Mouse (Mus musculus): ENCODE data around the gene Ccdc65. TPM values are rescaled to one million over a fixed set of nuclear protein-coding genes. Genes with fewer than 3 reads are reported as not detected.
"Not testable (repeated sequence)": the region's sequence is repeated elsewhere in the genome, so short reads cannot be mapped to it uniquely, and the experiment has no call there.

The Ccdc65 gene
- total RNA-seq, 2 experiments from 2014 or later, result 11.2 TPM

DNA sequence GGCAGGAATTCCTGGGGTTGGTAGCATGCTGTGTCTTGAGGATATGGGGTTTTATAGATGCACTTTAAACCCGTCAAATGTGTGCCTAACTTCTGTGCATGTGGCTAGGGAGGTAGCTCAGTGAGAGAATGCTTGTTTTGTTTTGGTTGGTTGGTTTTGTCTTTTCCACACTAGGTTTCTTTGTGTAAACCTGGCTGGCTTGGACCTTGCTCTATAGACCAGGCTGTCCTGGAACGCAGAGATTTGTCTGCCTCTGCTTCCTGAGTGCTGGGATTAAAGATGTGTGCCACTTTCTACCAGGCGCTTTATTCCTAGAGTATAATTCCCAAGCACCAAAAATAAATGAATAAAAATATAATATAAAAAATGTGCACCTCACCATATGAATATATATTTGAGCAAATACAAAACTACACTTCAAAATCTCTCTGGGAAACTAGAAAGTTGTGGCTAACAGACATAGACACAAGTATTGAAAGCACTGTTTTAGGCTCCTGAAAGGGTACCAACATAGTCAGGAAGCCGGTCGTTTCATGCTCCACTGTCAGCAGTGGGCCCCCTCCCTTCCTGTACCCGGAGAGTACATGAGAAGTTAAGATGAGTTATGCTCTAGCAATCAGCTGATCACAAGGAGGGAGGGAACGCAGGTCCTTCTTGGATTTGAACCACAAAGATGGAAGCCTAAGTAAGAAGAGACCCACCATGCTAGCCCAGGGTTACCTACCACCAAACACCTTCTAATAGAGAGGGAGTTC is 22.0 kb downstream of the Ccdc65 start:
- intact Hi-C loops (cut with DNase I), result no loop called here
- Histone ChIP-seq H3K4me3 (no peak overlapping the region), H3K27ac (no peak overlapping the region)
- no peak for TF ChIP-seq CTCF (IDR thresholded peaks at IDR 0.05)
- DNase-seq (ENCODE audit: extremely low spot score in 1 of 2, low spot score in 2 of 2), result no peak

DNA sequence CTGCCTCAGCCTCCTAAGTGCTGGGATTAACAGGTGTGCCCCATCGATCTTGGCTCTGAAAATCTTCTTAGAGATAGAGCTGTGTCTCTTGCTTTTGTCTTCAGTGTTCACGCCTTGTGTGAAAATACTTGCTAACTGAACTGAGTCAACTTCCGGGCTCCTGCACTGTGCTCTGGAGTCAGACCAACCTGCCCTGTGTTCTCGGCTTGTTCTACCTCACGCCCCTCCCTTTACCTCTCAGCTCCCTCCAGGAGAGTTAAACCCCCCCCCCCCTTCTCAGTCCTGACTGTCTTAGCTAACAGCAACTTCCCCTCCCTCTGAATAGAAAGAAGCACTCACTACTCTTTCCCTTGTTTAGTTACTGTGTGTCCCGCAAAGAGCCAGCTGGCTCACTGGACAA is 22.8 kb downstream of the Ccdc65 start:
- no peak overlapping the region for H3K27ac ChIP-seq
- H3K4me3 ChIP-seq, result no peak overlapping the region
- intact Hi-C loops (cut with DNase I), result no loop called here
- no peak for TF ChIP-seq CTCF (IDR thresholded peaks at IDR 0.05)
- no peak for DNase-seq (ENCODE audit: extremely low spot score in 1 of 2, low spot score in 2 of 2)

DNA sequence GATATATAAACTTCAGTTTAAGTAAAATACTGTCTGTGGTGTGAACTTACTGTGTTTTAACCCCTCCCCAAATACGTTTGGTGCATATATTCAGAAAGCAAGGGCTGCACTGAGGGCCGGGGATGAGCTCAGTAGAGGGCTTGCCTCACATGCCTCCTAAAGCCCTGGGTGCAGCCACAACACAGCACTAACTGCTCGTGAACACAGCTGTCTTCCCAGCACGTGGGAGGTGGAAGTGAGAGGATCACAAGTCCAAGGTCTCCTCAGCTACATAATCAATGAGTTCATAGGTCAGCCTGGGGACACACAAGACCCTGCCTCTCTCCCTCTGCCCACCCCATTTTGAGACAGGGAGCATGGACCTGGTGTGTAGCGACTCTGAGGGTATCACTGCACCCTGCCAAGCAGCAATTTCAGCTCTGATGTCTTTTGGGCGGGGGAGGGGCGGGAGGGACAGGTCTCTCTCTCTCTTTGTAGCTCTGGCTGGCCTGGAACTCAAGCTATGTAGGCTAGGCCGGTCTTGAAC is 24.1 kb downstream of the Ccdc65 start:
- no peak overlapping the region for H3K4me3 ChIP-seq
- no peak overlapping the region for H3K27ac ChIP-seq
- no peak for TF ChIP-seq CTCF (IDR thresholded peaks at IDR 0.05)
- intact Hi-C loops (cut with DNase I), result no loop called here
- no peak for DNase-seq (ENCODE audit: extremely low spot score in 1 of 2, low spot score in 2 of 2)

DNA sequence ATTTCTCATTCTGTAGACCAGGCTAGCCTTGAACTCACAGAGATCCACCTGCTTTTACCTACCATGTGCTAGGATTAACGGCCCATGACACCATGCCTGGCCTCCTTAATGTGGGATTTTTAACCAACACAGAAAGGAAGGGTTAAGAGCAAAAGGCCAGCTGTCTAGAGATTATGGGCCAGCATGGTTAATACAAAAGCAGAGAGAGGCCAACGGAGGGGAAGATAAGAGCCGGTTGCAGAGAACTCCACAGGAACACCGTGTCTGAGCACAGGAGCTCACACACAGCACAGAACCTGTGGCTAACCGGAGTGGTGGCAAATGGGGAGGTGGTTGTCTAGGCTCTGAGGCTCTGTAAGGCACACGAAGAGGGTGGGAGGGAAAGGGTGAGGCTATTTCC is 25.4 kb downstream of the Ccdc65 start:
- intact Hi-C loops (cut with DNase I), result no loop called here
- TF ChIP-seq CTCF (IDR thresholded peaks at IDR 0.05), result no peak
- Histone ChIP-seq H3K4me3 (no peak overlapping the region), H3K27ac (no peak overlapping the region)
- no peak for DNase-seq (ENCODE audit: extremely low spot score in 1 of 2, low spot score in 2 of 2)

DNA sequence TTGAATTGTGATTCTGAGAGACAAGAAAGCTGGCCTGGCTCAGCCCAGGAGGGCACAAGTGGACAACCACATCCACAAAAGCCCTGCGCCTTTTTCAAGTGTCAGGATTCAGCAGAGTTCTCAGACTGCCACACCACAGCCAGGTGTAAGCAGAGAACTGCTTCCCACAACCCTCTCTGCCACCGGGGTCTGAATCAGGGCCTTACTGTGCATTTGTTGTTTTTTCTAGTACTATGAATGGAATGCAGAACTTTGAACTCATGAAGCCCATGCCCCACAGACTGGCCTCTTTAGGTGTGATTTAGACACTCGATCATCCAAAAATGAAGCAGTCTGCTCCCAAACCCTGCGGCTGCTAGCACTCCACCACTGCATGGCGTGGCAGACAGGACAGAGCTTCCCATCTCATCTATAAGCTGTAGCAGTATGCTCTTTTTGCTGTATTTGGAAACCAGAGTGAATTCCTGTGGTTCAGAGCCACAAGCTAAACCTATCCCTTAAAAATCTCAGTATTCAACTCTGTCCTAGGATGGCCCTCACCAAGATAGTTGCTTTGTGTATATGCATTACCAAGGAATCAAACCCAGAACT is 26.1 kb downstream of the Ccdc65 start:
- intact Hi-C loops (cut with DNase I), result no loop called here
- no peak overlapping the region for H3K27ac ChIP-seq
- no peak for DNase-seq (ENCODE audit: extremely low spot score in 1 of 2, low spot score in 2 of 2)
- no peak for TF ChIP-seq CTCF (IDR thresholded peaks at IDR 0.05)
- no peak overlapping the region for H3K4me3 ChIP-seq

DNA sequence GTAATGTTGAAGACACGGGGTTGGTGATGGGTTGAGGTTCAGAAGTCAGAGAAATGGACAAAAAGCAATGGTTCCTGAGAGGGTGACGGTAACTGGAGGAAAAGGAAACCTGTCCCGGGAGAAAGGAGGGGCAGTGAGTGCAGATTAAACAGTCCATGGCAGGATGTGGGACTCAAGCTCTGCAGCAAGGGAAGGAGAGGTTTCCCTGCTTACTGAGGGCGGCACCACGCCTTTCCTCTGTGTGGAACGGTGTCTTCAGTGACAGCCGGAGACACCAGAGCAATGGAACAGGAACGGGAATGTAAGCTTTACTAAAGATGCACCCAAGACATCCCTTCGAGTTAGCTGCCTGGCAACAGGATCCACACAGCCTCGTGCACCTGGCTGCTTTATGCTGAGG is 28.5 kb downstream of the Ccdc65 start:
- no peak for DNase-seq (ENCODE audit: extremely low spot score in 1 of 2, low spot score in 2 of 2)
- intact Hi-C loops (cut with DNase I), result no loop called here
- Histone ChIP-seq H3K4me3 (no peak overlapping the region), H3K27ac (no peak overlapping the region)
- no peak for TF ChIP-seq CTCF (IDR thresholded peaks at IDR 0.05)

DNA sequence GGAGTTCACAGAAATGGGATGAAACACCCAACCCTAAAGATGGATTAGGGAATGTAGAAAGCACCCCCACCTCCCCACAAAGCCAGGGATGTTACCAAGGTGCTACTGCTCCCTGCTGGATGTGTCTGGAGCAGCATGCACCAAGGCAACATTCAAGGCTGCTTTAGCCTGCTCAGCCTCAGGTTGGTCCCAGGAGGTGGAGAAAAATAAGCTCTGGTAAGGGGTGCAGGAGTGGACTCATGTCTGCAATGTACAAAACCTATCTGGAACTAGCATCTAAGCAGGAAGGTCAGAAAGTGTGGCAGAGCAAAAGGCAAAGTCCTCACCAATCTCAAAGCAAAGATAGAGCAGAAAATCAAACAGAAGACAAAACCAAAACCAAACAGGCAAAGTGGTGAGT is 29.9 kb downstream of the Ccdc65 start:
- intact Hi-C loops (cut with DNase I), result no loop called here
- peak; percentile 28 to 46 for DNase-seq (ENCODE audit: extremely low spot score in 1 of 2, low spot score in 2 of 2)
- TF ChIP-seq CTCF (IDR thresholded peaks at IDR 0.05), result peak; percentile 73
- Histone ChIP-seq H3K4me3 (no peak overlapping the region), H3K27ac (no peak overlapping the region)

DNA sequence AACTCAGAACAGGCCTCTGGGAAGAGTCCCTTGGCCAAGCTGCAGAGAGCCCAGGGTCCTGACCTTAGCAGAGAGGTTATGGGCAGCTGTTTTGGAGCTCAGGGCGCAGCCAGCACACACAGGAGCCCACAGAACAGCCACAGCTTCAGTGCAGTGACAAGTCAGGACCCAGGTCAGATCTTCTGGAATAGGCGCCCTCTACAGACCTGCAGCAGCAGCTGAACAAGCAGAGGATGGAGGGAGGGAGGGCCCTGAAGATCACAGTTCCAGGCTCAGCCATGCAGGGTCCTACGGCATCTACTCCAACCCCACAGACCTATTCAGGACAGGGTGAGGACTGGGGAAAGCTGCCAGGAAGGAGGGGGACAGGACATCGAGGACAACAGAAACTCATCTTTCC is 30.8 kb downstream of the Ccdc65 start:
- no peak overlapping the region for H3K4me3 ChIP-seq
- no peak for DNase-seq (ENCODE audit: extremely low spot score in 1 of 2, low spot score in 2 of 2)

DNA sequence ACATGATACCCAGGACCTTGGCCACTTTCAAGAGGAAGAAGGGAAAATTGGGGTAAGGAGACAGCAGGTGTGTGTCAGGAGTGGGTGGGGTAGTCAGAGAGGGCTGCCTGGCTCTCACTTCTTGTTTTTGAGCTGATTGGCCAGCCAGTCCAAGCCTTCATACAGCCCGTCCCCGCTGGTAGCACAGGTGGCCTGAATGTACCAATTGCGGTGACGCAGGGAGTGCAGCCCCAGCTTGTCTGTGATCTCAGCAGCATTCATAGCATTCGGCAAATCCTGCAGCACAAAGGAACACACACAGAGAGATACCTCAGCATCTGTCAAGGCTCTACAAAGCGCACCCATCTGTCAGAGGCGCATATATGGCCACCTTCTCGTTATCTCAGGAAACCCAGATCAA is 32.2 kb downstream of the Ccdc65 start:
- DNase-seq (ENCODE audit: extremely low spot score in 1 of 2, low spot score in 2 of 2), result no peak
- no peak for TF ChIP-seq CTCF (IDR thresholded peaks at IDR 0.05)
- intact Hi-C loops (cut with DNase I), result no loop called here
- Histone ChIP-seq H3K4me3 (no peak overlapping the region), H3K27ac (no peak overlapping the region)

More for the DNA sequence above, 30.8 kb downstream of the Ccdc65 start:
- intact Hi-C loops (cut with DNase I), result no loop called here
- TF ChIP-seq CTCF (IDR thresholded peaks at IDR 0.05), result no peak; the same call in none of the 2 replicates
- H3K27ac ChIP-seq, result no peak overlapping the region

DNA sequence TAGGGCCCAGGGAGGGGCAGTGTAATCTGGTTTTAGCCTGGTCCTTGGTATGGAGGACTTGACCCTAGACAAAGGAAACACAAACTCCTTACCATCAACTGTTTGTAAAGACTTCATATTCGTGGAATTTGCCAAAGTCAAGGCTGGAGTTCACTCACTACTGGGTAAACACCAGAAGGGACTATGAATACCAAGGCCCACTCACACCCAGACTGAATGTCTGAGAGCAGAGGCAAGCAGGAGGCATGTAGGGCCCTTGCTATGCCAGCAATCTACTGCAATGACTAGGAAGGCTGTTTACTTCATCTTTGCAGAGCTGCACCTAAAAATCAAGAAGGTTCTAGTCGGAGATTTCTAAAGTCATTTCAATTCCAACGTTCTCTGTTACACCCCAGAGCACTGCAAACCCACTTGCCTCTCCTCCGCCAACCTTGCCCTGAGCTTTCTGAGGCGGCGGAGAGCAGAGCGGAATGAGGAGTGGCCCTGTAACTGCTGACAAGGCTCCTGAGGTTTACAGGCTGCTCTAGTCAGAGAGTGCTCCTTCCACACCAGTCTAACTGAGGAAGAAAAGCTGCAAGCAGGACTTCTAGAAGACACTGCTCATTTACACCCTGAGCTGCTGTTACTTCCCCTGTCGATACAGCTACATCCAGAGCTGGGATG is 34.9 kb downstream of the Ccdc65 start:
- TF ChIP-seq CTCF (IDR thresholded peaks at IDR 0.05), result no peak
- Histone ChIP-seq H3K4me3 (no peak overlapping the region), H3K27ac (0 out of 2 replicates have a peak overlapping the region, but pooled peaks have one; percentile 8)
- intact Hi-C loops (cut with DNase I), result no loop called here
- no peak for DNase-seq (ENCODE audit: extremely low spot score in 1 of 2, low spot score in 2 of 2)

DNA sequence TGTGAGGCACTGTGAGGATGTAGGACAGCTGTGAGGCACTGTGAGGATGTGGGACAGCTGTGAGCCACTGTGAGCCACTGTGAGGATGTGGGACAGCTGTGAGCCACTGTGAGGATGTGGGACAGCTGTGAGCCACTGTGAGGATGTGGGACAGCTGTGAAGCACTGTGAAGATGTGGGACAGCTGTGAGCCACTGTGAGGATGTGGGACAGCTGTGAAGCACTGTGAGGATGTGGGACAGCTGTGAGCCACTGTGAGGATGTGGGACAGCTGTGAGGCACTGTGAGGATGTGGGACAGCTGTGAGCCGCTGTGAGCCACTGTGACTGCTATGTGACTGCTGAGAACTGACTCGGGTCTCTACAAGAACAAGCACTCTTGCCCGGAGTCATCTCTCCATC is 35.9 kb downstream of the Ccdc65 start:
- DNase-seq (ENCODE audit: extremely low spot score in 1 of 2, low spot score in 2 of 2); intact Hi-C loops (cut with DNase I); H3K27ac ChIP-seq; H3K4me3 ChIP-seq: not testable (repeated sequence)

DNA sequence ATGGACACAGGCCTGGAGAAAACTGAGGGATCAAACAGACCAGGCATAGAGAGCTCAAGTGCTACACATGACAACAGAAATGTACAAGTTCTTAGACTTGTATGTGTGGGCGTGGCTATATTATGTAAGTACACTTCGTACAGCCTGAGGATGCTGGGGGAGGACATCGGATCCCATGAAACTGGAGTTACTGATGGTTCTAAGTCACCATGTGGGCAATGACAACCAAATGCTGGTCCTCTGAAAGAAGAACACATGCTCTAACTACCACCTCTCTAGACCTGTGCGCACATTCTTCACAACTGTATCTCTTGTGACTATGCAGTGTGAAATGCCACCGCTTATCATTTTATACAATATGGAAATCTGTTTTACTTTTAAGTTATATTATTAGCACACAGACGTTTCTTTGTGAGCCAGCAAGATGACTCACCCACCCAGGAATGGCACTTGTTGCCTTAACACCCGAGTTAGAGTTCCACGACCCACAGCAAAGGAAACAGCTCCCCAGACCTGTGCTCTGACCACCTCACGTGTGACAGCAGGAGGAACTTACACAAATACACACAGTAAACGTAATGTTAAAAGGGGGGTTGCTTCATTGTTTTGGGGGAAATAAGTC is 38.4 kb downstream of the Ccdc65 start:
- H3K27ac ChIP-seq, result no peak overlapping the region
- no peak for TF ChIP-seq CTCF (IDR thresholded peaks at IDR 0.05)

More for the DNA sequence above, 38.4 kb downstream of the Ccdc65 start:
- intact Hi-C loops (cut with DNase I), result no loop called here
- no peak for DNase-seq (ENCODE audit: extremely low spot score in 1 of 2, low spot score in 2 of 2)
- H3K4me3 ChIP-seq, result no peak overlapping the region
